Mouse (Mus musculus) embryonic facial prominence, embryonic 11.5 days (tissue): ENCODE results near the gene Bmf. TPM values are rescaled to one million over a fixed set of nuclear protein-coding genes. Genes with fewer than 3 reads are reported as not detected.

Experiments used
- ATAC-seq: fragments of 200-750 bp; cut with Nextera tagmentation; replicated peaks from 2 replicates; pipeline ENCODE4 v1.8.0; 2017; ENCODE audit warnings: low read depth; ENCODE audit not compliant: insufficient number of reproducible peaks, low FRiP score, low TSS enrichment
- DNase-seq: peaks from one replicate; pipeline ENCODE4 v3.0.0-alpha.2; 2015; ENCODE audit warnings: low spot score
- H3K27ac ChIP-seq: fragments of 300-500 bp; sonication (generic); replicated peaks from 2 replicates; pipeline ENCODE4 v1.5.1; 2014; ENCODE audit warnings: mild to moderate bottlenecking, low read depth, low read length, control low read depth
- H3K27me3 ChIP-seq: fragments of 300-500 bp; sonication (generic); 2 replicates; pipeline ENCODE4 v1.6.1; 2014; ENCODE audit warnings: mild to moderate bottlenecking, low read length, moderate library complexity, mixed read lengths; ENCODE audit not compliant: control insufficient read depth, insufficient read depth
- H3K36me3 ChIP-seq: fragments of 300-500 bp; sonication (generic); replicated peaks from 2 replicates; pipeline ENCODE4 v1.6.1; 2014; ENCODE audit warnings: low read depth, mild to moderate bottlenecking, low read length, moderate library complexity, mixed read lengths; ENCODE audit not compliant: control insufficient read depth, insufficient read depth
- H3K4me1 ChIP-seq: fragments of 300-500 bp; sonication (generic); 2 replicates; pipeline ENCODE4 v1.6.1; 2014; ENCODE audit warnings: low read length, mixed read lengths; ENCODE audit not compliant: control insufficient read depth, insufficient read depth
- H3K4me2 ChIP-seq: fragments of 300-500 bp; sonication (generic); 2 replicates; pipeline ENCODE4 v1.6.1; 2014; ENCODE audit warnings: low read depth, mild to moderate bottlenecking, control low read depth, low read length, moderate library complexity
- H3K4me3 ChIP-seq: fragments of 300-500 bp; sonication (generic); 2 replicates; pipeline ENCODE4 v1.5.1; 2014; ENCODE audit warnings: low read depth, low read length, control low read depth
- H3K9ac ChIP-seq: fragments of 300-500 bp; sonication (generic); replicated peaks from 2 replicates; pipeline ENCODE4 v1.6.1; 2014; ENCODE audit warnings: mild to moderate bottlenecking, control low read depth, low read length
- H3K9me3 ChIP-seq: fragments of 300-500 bp; sonication (generic); replicated peaks from 2 replicates; pipeline ENCODE4 v1.6.1; 2016; ENCODE audit warnings: mild to moderate bottlenecking, low read length, inconsistent platforms, mixed read lengths; ENCODE audit not compliant: control insufficient read depth
- WGBS: fragments of 180-500 bp; shearing (Covaris S2); extraction: QIAGEN DNeasy Blood & Tissue Kit; methylation state at CpG from one replicate; pipeline ENCODE4 v1.1.7; 2014; 5-methylcytosine and 5-hydroxymethylcytosine counted together
- polyA plus RNA-seq: library from polyadenylated mRNA; unstranded; fragments of >200 nt; fragmentation: Nextera tagmentation; extraction: Ambion mirVana; gene quantifications from 2 replicates; pipeline ENCODE4 v1.2.1, GENCODE M21; 2014

Gene Bmf
- polyA plus RNA-seq, 1 experiment from 2014 or later = 5.1 TPM

DNA sequence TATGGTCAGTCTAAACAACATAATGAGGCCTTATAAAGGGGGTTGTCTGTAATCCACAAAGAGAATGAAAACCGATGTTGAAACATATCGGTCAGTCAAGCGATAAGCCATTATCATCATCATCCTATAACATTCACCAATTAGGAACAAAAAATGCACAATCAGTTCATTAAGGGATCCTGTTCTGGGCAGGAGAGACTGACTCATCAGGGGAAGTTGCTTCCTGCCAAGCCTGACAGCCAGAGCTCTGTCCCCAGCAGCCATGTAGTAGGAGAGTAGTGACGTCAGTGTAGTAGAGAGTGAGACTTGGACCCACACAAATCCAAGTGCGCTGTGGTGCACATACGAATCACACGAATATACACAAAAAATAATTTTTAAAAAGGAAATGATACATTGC, 42.4 kb downstream of the Bmf start:
- Histone ChIP-seq H3K9ac (no peak overlapping the region), H3K4me3 (no peak overlapping the region), H3K27ac (no peak overlapping the region), H3K4me2 (no peak overlapping the region), H3K36me3 (no peaks in the 10 kb centered on the region), H3K9me3 (no peaks in the 10 kb centered on the region), H3K4me1 (no peaks in the 10 kb centered on the region; the same call in 1 of the 2 replicates), H3K27me3 (no peaks in the 10 kb centered on the region)
- ATAC-seq (no peak), DNase-seq (no peak)
- WGBS = 93% methylated on average over 7 of the region's 7 CpGs

DNA sequence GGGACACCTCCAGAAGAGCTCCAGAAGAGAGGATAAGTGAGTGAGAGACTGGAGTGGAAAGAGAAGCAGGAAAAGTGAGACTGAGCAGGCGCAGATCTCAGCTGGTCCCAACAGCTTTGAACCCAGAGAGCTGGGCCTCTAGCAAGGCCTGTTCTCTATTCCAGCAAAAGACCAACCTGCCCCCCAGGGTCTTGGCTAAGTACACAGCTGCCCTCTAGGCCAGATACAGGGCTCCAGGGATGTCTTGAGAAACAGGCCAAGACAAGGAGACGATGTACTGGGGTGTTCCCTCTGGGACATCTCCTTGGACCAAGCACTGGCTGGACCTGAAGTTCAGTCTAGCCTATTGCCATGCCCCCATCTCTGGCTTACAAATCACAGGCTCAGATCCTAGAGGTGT, 49.3 kb downstream of the Bmf start:
- DNase-seq (no peak), ATAC-seq (no peak; the same call in 1 of the 2 replicates)
- Histone ChIP-seq H3K27ac (no peak overlapping the region), H3K4me3 (no peak overlapping the region), H3K36me3 (no peaks in the 10 kb centered on the region), H3K9me3 (no peaks in the 10 kb centered on the region), H3K4me2 (no peak overlapping the region), H3K27me3 (no peaks in the 10 kb centered on the region), H3K9ac (no peak overlapping the region; the same call in 1 of the 2 replicates), H3K4me1 (peaks cover 11% of the 10 kb centered on the region)
- WGBS = 88% methylated on average over 2 of the region's 2 CpGs

DNA sequence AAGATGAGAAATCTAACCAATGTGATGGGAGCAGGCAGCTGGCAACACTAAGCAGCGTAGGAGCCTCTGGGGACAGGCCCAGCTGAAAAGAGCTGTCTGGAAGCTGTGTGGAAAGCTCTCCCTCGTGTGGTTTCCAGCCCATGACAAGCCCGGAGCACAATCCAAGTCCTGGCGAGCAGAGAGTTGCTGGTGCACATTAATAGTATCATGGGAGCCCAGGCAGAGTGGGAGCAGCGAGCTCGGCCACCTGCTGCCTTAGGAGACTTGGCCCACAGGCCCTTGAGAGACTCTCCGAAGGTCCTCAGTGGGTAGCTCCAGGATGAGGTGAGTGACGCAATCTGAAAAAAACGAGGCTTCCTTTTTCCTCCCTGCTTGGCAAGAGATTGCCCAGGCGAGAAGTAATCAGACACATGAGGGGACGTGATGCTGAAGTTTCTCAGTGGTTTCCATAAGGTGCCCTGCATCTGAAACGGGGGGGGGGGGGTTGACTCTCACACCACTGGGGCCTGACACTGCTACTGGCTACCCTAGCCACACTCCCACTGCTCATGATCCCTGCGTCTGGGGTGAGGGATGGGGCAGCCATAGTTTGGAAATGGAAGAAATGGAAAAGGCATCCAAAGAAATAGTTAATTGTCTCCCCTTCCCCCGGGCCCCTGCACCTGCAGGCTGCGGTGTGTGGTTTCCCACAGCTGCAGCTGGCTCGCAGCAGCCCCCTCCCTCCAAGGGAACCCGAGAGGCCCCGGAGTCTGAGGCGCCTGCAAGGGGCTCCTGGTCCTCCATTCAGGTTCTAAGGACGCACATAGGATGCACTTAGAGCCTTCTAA, 50.1 kb downstream of the Bmf start:
- H3K27me3 ChIP-seq = no peaks in the 10 kb centered on the region
- peak; percentile 75 for ATAC-seq
- WGBS = 38% methylated on average over 20 of the region's 20 CpGs
- peak overlapping the region; percentile 32; the same call in 1 of the 2 replicates for H3K27ac ChIP-seq
- no peaks in the 10 kb centered on the region for H3K36me3 ChIP-seq
- no peak overlapping the region for H3K9ac ChIP-seq
- no peaks in the 10 kb centered on the region for H3K9me3 ChIP-seq
- H3K4me2 ChIP-seq = peak overlapping the region; percentile 22
- peaks cover 11% of the 10 kb centered on the region for H3K4me1 ChIP-seq
- H3K4me3 ChIP-seq = no peak overlapping the region
- peak; percentile 61 for DNase-seq

DNA sequence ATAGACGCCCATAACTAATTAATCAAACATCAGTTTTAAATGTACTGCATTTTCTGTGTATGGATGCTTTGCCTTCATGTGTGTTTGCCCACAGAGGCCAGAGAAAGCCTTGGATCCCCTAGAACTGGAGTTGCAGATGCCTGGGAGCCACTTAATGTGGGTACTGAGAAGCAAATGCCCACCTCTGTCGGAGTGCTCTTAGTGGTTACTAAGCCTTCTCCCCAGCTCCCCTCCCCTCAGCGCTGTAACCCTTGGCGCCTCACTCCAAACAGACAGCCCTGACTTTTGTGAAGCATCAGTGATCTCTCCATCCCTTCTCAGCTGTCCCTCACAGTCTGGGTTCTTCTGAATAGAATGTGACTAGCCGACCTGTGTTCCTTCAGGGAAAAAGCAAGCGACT, 51.0 kb downstream of the Bmf start:
- Histone ChIP-seq H3K27ac (no peak overlapping the region), H3K36me3 (no peaks in the 10 kb centered on the region), H3K9me3 (no peaks in the 10 kb centered on the region), H3K4me3 (no peak overlapping the region), H3K27me3 (no peaks in the 10 kb centered on the region), H3K4me1 (peaks cover 11% of the 10 kb centered on the region), H3K9ac (no peak overlapping the region), H3K4me2 (no peak overlapping the region)
- WGBS = 82% methylated on average over 6 of the region's 6 CpGs
- ATAC-seq = no peak
- no peak for DNase-seq

DNA sequence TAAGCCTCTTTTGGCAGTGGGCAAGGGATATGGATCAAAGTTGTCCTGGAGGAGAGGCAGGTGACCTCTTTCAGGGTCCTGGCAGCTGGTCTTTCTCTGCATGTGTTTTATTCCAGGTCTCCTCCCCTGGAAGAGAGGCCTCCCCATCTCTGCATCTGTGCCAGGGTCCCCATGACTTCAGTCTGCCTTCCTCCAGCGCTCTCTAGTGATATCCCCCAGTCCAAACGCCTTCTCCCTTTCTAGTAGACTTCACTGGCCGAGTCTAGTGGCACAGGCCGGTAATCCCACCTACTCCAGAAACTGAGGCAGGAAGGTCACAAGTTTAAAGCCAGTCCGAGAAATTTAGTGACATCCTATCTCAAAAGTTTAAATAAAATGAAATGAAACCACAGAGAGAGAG, 51.6 kb downstream of the Bmf start:
- H3K27ac ChIP-seq = no peak overlapping the region
- 78% methylated on average over 5 of the region's 5 CpGs for WGBS
- no peaks in the 10 kb centered on the region for H3K36me3 ChIP-seq
- no peaks in the 10 kb centered on the region for H3K9me3 ChIP-seq
- H3K9ac ChIP-seq = no peak overlapping the region
- no peak for ATAC-seq
- DNase-seq = no peak
- peaks cover 11% of the 10 kb centered on the region for H3K4me1 ChIP-seq
- no peak overlapping the region for H3K4me2 ChIP-seq
- H3K4me3 ChIP-seq = no peak overlapping the region
- no peaks in the 10 kb centered on the region for H3K27me3 ChIP-seq

DNA sequence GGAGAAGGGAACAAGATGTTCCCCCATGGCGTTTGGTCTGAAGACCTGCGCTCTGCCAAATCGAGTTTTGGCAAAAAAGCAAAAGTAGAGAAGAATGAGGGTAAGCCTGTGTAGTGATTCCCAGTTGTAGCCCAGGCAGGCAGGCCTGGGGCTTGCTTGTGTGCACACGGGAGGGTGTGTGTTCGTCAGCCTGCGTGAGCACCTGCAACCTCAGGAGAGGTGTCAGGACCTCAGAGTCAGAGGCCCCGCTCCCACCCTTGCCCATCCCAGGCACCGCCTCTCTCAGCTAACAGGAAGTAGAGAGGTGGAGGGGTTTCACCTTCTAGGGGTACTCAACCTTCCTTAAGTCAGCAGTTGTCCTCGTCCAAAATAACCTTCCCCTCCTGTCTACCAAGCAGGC, 54.5 kb downstream of the Bmf start:
- Histone ChIP-seq H3K4me3 (no peak overlapping the region), H3K27me3 (no peaks in the 10 kb centered on the region), H3K27ac (no peak overlapping the region), H3K4me1 (peaks cover 14% of the 10 kb centered on the region), H3K4me2 (no peak overlapping the region), H3K9ac (no peak overlapping the region), H3K36me3 (no peaks in the 10 kb centered on the region), H3K9me3 (no peaks in the 10 kb centered on the region)
- 66% methylated on average over 9 of the region's 9 CpGs for WGBS
- ATAC-seq (no peak), DNase-seq (no peak)

DNA sequence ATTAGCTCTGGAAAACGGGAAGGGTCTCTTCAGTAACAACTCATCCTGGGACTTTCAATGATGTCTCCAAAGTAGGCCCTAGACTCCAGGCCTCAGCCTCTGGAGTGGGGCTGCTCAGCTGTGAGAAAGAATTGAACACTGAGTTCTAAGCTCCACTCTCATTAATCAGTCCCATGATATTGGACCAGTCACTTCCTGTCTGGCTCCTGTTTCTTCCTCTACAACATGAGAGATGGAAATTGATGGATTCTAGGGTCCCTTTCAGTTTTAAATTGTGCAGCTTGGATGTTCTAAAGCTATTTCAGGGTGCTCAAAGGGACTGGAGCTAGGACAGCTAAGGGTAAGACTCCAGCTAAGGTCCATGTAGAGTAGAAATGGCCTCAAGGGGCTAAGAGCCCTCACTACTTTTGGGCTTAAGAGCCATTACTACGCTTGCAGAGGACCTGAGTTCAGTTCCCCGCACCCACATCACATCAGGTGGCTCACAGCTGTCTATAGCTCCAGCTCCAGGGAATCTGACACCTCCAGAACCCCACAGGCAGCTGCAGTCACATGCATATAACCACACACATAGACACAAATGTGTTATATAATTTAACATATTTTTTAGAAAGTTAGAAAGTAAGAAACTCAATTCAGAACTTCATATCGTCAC, 57.6 kb downstream of the Bmf start:
- Histone ChIP-seq H3K36me3 (no peaks in the 10 kb centered on the region), H3K27ac (no peak overlapping the region), H3K4me3 (no peak overlapping the region), H3K27me3 (no peaks in the 10 kb centered on the region), H3K9ac (no peak overlapping the region), H3K4me1 (0 out of 2 replicates have a peak, but pooled peaks cover 2% of the 10 kb centered on the region), H3K4me2 (no peak overlapping the region), H3K9me3 (no peaks in the 10 kb centered on the region)
- WGBS = 73% methylated on average over 4 of the region's 4 CpGs
- DNase-seq (no peak), ATAC-seq (no peak)

DNA sequence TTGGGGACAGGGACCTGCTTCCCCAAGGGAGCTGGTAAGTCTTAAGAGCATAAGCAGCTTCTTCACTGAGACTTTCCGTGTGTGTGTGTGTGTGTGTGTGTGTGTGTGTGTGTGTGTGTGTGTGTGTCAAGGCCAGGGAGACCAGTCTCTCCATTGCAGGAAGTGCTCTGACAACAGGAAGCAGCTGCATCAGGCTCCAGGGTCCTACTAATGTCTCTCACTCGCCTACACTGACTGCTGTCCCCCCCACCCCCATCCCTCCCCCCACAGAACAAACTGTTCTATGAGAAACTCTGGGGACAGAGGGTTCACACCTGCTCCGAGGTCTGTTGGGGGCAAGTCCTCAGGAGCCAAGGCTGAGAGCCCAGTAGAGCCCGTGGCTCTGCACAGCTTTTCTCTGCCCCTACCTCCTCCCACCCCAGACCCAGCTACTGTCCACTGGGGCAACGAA, 58.2 kb downstream of the Bmf start:
- Histone ChIP-seq H3K4me1 (0 out of 2 replicates have a peak, but pooled peaks cover 2% of the 10 kb centered on the region), H3K4me3 (no peak overlapping the region), H3K36me3 (no peaks in the 10 kb centered on the region), H3K9me3 (no peaks in the 10 kb centered on the region), H3K9ac (no peak overlapping the region), H3K4me2 (no peak overlapping the region), H3K27me3 (no peaks in the 10 kb centered on the region), H3K27ac (no peak overlapping the region)
- 38% methylated on average over 5 of the region's 5 CpGs for WGBS
- ATAC-seq (no peak), DNase-seq (no peak)
